9 mouse cellular contexts compared by ENCODE assay signal in the genomic region with DNA sequence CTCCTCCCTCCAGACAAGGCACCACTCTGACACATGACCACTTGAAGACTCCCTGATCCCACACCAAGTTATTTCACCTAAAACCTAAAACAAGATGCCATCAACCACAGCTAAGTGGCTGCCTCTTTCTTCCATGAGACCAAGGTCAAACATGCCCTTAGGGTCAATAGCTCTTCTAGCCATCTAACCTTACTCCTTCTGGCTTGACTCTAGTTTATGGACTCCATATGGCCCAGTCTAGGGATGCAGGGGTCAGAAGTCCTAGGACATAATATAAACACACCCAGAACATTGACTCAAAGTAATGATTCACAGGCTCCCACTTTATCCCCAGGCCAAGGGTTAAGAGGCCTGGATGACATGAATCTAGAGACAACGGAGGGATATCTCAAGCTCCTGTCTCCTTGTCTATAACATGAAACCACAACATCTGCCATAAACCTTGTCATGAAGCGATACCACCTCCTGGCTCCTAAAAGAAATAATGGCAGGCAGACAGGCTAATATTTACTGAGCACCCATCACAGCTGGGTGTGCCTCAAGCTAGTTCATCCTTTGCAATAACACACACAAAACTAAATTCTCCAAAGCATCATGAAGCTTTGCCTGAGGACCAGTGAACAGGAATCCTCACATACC.
DNase-seq lines count a peak whose midpoint lies in the region; ATAC-seq and TF ChIP-seq lines count a peak whose summit lies in the region.
"Had no signal": no experiment of that assay in that cellular context is flagged by ENCODE, and none has a peak within 500 bp of the region (broad histone marks: within the 10 kb centered on the region; RNA-seq: fewer than 3 reads in every experiment).

No protein-coding gene starts in this region.

- WGBS in embryonic facial prominence, embryonic 13.5 days, result 52% methylated on average over 2 of the region's 2 CpGs
- WGBS in liver, embryonic 14.5 days (ENCODE audit: insufficient replicate concordance), result 5% methylated on average over 2 of the region's 2 CpGs
- WGBS in hindbrain, postnatal 0 days, result 90% methylated on average over 2 of the region's 2 CpGs

- no peak for TF ChIP-seq EP300 in liver, embryonic 14.5 days (IDR thresholded peaks at IDR 0.05; ENCODE audit: low read depth)

- no peak overlapping the region for H3K9ac ChIP-seq in embryonic facial prominence, embryonic 13.5 days
- H3K9ac ChIP-seq in liver, embryonic 14.5 days (replicated peaks), result peak overlapping the region; percentile 68
- H3K9ac ChIP-seq in hindbrain, postnatal 0 days (replicated peaks; ENCODE audit: low read length), result no peak overlapping the region
- H3K9ac ChIP-seq: midbrain, embryonic 12.5 days had no signal

- H3K27me3 ChIP-seq in embryonic facial prominence, embryonic 13.5 days, result no peaks in the 10 kb centered on the region
- H3K27me3 ChIP-seq in liver, embryonic 14.5 days (ENCODE audit: control insufficient read depth, insufficient read depth, low read length), result no peaks in the 10 kb centered on the region
- H3K27me3 ChIP-seq in hindbrain, postnatal 0 days (ENCODE audit: insufficient read depth, low read length), result no peaks in the 10 kb centered on the region
- H3K27me3 ChIP-seq: midbrain, embryonic 12.5 days had no signal

- ATAC-seq in embryonic facial prominence, embryonic 13.5 days (ENCODE audit: insufficient number of reproducible peaks, insufficient read depth, low FRiP score, low TSS enrichment, low read depth), result no peak
- peak; percentile 54 for ATAC-seq in liver, embryonic 14.5 days (ENCODE audit: insufficient read depth)
- ATAC-seq in hindbrain, postnatal 0 days, result no peak

- H3K27ac ChIP-seq in embryonic facial prominence, embryonic 13.5 days, result peak overlapping the region; percentile 39; the same call in 1 of the 2 replicates
- H3K27ac ChIP-seq in liver, embryonic 14.5 days, result peak overlapping the region; percentile 78
- no peak overlapping the region for H3K27ac ChIP-seq in hindbrain, postnatal 0 days
- H3K27ac ChIP-seq: midbrain, embryonic 12.5 days had no signal

- H3K9me3 ChIP-seq in embryonic facial prominence, embryonic 13.5 days, result no peaks in the 10 kb centered on the region
- H3K9me3 ChIP-seq in liver, embryonic 14.5 days (ENCODE audit: control insufficient read depth, low read length), result no peaks in the 10 kb centered on the region
- H3K9me3 ChIP-seq in hindbrain, postnatal 0 days (ENCODE audit: low read length), result no peaks in the 10 kb centered on the region
- H3K9me3 ChIP-seq: G1E; midbrain, embryonic 12.5 days had no signal

- peak; percentile 45 for DNase-seq in kidney, adult 9 months
- no peak for DNase-seq in kidney, adult 11 months
- peak; percentile 37 for DNase-seq in c-Kit-positive CD71-positive TER-119-positive erythroid progenitor cells, embryonic 14.5 days (ENCODE audit: low spot score)
- no peak for DNase-seq in liver, embryonic 14.5 days (ENCODE audit: low read depth in 3 of 3, low spot score in 3 of 3)
- DNase-seq in hindbrain, postnatal 0 days (ENCODE audit: low spot score), result no peak
- DNase-seq in T-cell, adult 2 months (ENCODE audit: low spot score), result no peak

- no peak overlapping the region for H3K4me3 ChIP-seq in embryonic facial prominence, embryonic 13.5 days
- peak overlapping the region; percentile 53 to 60 for H3K4me3 ChIP-seq in liver, embryonic 14.5 days (ENCODE audit: insufficient read depth in 1 of 2, low read depth in 2 of 2, low read length in 2 of 2)
- no peak overlapping the region for H3K4me3 ChIP-seq in hindbrain, postnatal 0 days (ENCODE audit: low read length)
- H3K4me3 ChIP-seq: midbrain, embryonic 12.5 days had no signal

- H3K36me3 ChIP-seq in embryonic facial prominence, embryonic 13.5 days, result peaks cover 25% of the 10 kb centered on the region; the same call in 1 of the 2 replicates
- H3K36me3 ChIP-seq in liver, embryonic 14.5 days (replicated peaks; ENCODE audit: control insufficient read depth, insufficient read depth, low read depth), result peaks cover 4% of the 10 kb centered on the region; the same call in 1 of the 2 replicates
- H3K36me3 ChIP-seq in hindbrain, postnatal 0 days (ENCODE audit: insufficient read depth, low read length), result no peaks in the 10 kb centered on the region
- H3K36me3 ChIP-seq: G1E; midbrain, embryonic 12.5 days had no signal

- peaks cover 47% of the 10 kb centered on the region for H3K4me1 ChIP-seq in embryonic facial prominence, embryonic 13.5 days
- H3K4me1 ChIP-seq in liver, embryonic 14.5 days (replicated peaks; ENCODE audit: control insufficient read depth in 2 of 2, insufficient read depth in 2 of 2, low read length in 1 of 2), result peaks cover 13 to 44% of the 10 kb centered on the region in 2 experiments
- no peaks in the 10 kb centered on the region for H3K4me1 ChIP-seq in hindbrain, postnatal 0 days (ENCODE audit: insufficient read depth, low read length)

- no peak for TF ChIP-seq CTCF in liver, embryonic 14.5 days (IDR thresholded peaks at IDR 0.05; ENCODE audit: low read depth)
- no peak for TF ChIP-seq CTCF in hindbrain, postnatal 0 days (IDR thresholded peaks at IDR 0.05; ENCODE audit: low read depth)

- H3K4me2 ChIP-seq in embryonic facial prominence, embryonic 13.5 days, result no peak overlapping the region
- H3K4me2 ChIP-seq in liver, embryonic 14.5 days (ENCODE audit: low read depth), result peak overlapping the region; percentile 78
- no peak overlapping the region for H3K4me2 ChIP-seq in hindbrain, postnatal 0 days (ENCODE audit: low read depth, low read length)
- H3K4me2 ChIP-seq: midbrain, embryonic 12.5 days had no signal

Comparison
In these comparisons a context has a peak if more than half of its experiments do, and no peak if none do; other contexts are left out.
1. DNase-seq: peak in kidney, adult 9 months (single experiment) and c-Kit-positive CD71-positive TER-119-positive erythroid progenitor cells, embryonic 14.5 days (single experiment); none in kidney, adult 11 months (single experiment), liver, embryonic 14.5 days (0 of 3), hindbrain, postnatal 0 days (single experiment) and T-cell, adult 2 months (single experiment).
2. H3K4me3 ChIP-seq: peak in liver, embryonic 14.5 days (2 of 2); none in embryonic facial prominence, embryonic 13.5 days (single experiment) and hindbrain, postnatal 0 days (single experiment).